Mouse (Mus musculus) liver, embryonic 15.5 days (tissue): ENCODE measurements around the gene Ccni. TPM values are rescaled to one million over a fixed set of nuclear protein-coding genes. Genes with fewer than 3 reads are reported as not detected.

Experiments
- ATAC-seq: fragments of 200-750 bp; cut with Nextera tagmentation; 2 replicates; pipeline ENCODE4 v1.8.0; 2017; ENCODE audit warnings: moderate number of reproducible peaks, mild to moderate bottlenecking, moderate library complexity; ENCODE audit not compliant: insufficient read depth
- H3K27ac ChIP-seq: fragments of 300-500 bp; sonication (generic); replicated peaks from 2 replicates; pipeline ENCODE4 v1.5.1; 2015; ENCODE audit warnings: mild to moderate bottlenecking, inconsistent platforms
- H3K27me3 ChIP-seq: fragments of 300-500 bp; sonication (generic); 2 replicates; pipeline ENCODE4 v1.6.1; 2015; ENCODE audit warnings: mild to moderate bottlenecking, inconsistent platforms
- H3K36me3 ChIP-seq: fragments of 300-500 bp; sonication (generic); replicated peaks from 2 replicates; pipeline ENCODE4 v1.6.1; 2015; ENCODE audit warnings: moderate library complexity, mild to moderate bottlenecking, inconsistent platforms
- H3K4me1 ChIP-seq: fragments of 300-500 bp; sonication (generic); replicated peaks from 2 replicates; pipeline ENCODE4 v1.6.1; 2015; ENCODE audit warnings: inconsistent platforms
- H3K4me2 ChIP-seq: fragments of 300-500 bp; sonication (generic); 2 replicates; pipeline ENCODE4 v1.6.1; 2015; ENCODE audit warnings: moderate library complexity, mild to moderate bottlenecking, inconsistent platforms
- H3K4me3 ChIP-seq: fragments of 300-500 bp; sonication (generic); replicated peaks from 2 replicates; pipeline ENCODE4 v1.5.1; 2015; ENCODE audit warnings: mild to moderate bottlenecking, inconsistent platforms
- H3K9ac ChIP-seq: fragments of 300-500 bp; sonication (generic); 2 replicates; pipeline ENCODE4 v1.6.1; 2015; ENCODE audit warnings: moderate library complexity, mild to moderate bottlenecking, inconsistent platforms
- H3K9me3 ChIP-seq: fragments of 300-500 bp; sonication (generic); replicated peaks from 2 replicates; pipeline ENCODE4 v1.6.1; 2016; ENCODE audit warnings: inconsistent platforms
- WGBS: fragments of 180-500 bp; shearing (Covaris S2); methylation state at CpG from one replicate; pipeline ENCODE4 v1.1.7; 2015; ENCODE audit warnings: mixed read lengths; ENCODE audit not compliant: insufficient replicate concordance; 5-methylcytosine and 5-hydroxymethylcytosine counted together
- polyA plus RNA-seq: library from polyadenylated mRNA; unstranded; fragments of >200 nt; fragmentation: Nextera tagmentation; extraction: Ambion mirVana; gene quantifications from 2 replicates; pipeline ENCODE4 v1.2.1, GENCODE M21; 2015

Ccni gene
- polyA plus RNA-seq, 1 experiment from 2014 or later, result 34.9 TPM

GRCm38 (mm10) chr5:93232838-93233237 is 26.5 kb upstream of the Ccni start:
- no peak overlapping the region for H3K4me3 ChIP-seq
- peaks cover 19% of the 10 kb centered on the region for H3K4me1 ChIP-seq
- H3K9ac ChIP-seq, result no peak overlapping the region
- no peak overlapping the region for H3K4me2 ChIP-seq
- no peaks in the 10 kb centered on the region for H3K9me3 ChIP-seq
- peak; percentile 94 for ATAC-seq
- 65% methylated on average over 2 of the region's 2 CpGs for WGBS
- no peak overlapping the region for H3K27ac ChIP-seq
- H3K36me3 ChIP-seq, result no peaks in the 10 kb centered on the region
- no peaks in the 10 kb centered on the region for H3K27me3 ChIP-seq

GRCm38 (mm10) chr5:93231721-93232120 is 25.4 kb upstream of the Ccni start:
- H3K27me3 ChIP-seq, result no peaks in the 10 kb centered on the region
- H3K9ac ChIP-seq, result no peak overlapping the region
- H3K4me3 ChIP-seq, result no peak overlapping the region
- H3K4me1 ChIP-seq, result peaks cover 29% of the 10 kb centered on the region
- no peak overlapping the region for H3K4me2 ChIP-seq
- 60% methylated on average over 3 of the region's 3 CpGs for WGBS
- no peaks in the 10 kb centered on the region for H3K9me3 ChIP-seq
- H3K36me3 ChIP-seq, result no peaks in the 10 kb centered on the region
- ATAC-seq, result no peak
- no peak overlapping the region for H3K27ac ChIP-seq

- H3K4me3 ChIP-seq, result no peak overlapping the region
- H3K27ac ChIP-seq, result no peak overlapping the region
- no peaks in the 10 kb centered on the region for H3K9me3 ChIP-seq
- no peak for ATAC-seq
- H3K4me1 ChIP-seq, result peaks cover 36% of the 10 kb centered on the region
- no peaks in the 10 kb centered on the region for H3K36me3 ChIP-seq
- no peak overlapping the region for H3K9ac ChIP-seq
- 0 out of 2 replicates have a peak, but pooled peaks cover 9% of the 10 kb centered on the region for H3K27me3 ChIP-seq
- no peak overlapping the region for H3K4me2 ChIP-seq
- 36% methylated on average over 2 of the region's 2 CpGs for WGBS
Measured at GRCm38 (mm10) chr5:93229527-93229926, 23.2 kb upstream of the Ccni start.

- no peak overlapping the region for H3K4me3 ChIP-seq
- WGBS, result 35% methylated on average over 3 of the region's 3 CpGs
- peak; percentile 68 for ATAC-seq
- H3K9ac ChIP-seq, result no peak overlapping the region
- H3K36me3 ChIP-seq, result no peaks in the 10 kb centered on the region
- no peak overlapping the region for H3K27ac ChIP-seq
- peaks cover 9% of the 10 kb centered on the region; the same call in 1 of the 2 replicates for H3K27me3 ChIP-seq
- H3K9me3 ChIP-seq, result no peaks in the 10 kb centered on the region
- peak overlapping the region; percentile 36 for H3K4me2 ChIP-seq
- H3K4me1 ChIP-seq, result peaks cover 23% of the 10 kb centered on the region
Measured at GRCm38 (mm10) chr5:93227157-93227556, 20.9 kb upstream of the Ccni start.

- no peaks in the 10 kb centered on the region for H3K9me3 ChIP-seq
- WGBS, result 63% methylated on average over 2 of the region's 2 CpGs
- peaks cover 9% of the 10 kb centered on the region; the same call in 1 of the 2 replicates for H3K27me3 ChIP-seq
- H3K36me3 ChIP-seq, result no peaks in the 10 kb centered on the region
- no peak overlapping the region for H3K4me3 ChIP-seq
- H3K4me1 ChIP-seq, result peaks cover 23% of the 10 kb centered on the region
- no peak overlapping the region for H3K4me2 ChIP-seq
- ATAC-seq, result no peak
- H3K9ac ChIP-seq, result no peak overlapping the region
- H3K27ac ChIP-seq, result no peak overlapping the region
Measured at GRCm38 (mm10) chr5:93224549-93224948, 18.3 kb upstream of the Ccni start.

- no peak overlapping the region for H3K27ac ChIP-seq
- WGBS, result 54% methylated on average over 3 of the region's 3 CpGs
- ATAC-seq, result no peak
Measured at GRCm38 (mm10) chr5:93221661-93222060, 15.4 kb upstream of the Ccni start.

GRCm38 (mm10) chr5:93218375-93218774 is 12.1 kb upstream of the Ccni start:
- Histone ChIP-seq H3K27me3 (peaks cover 3% of the 10 kb centered on the region; the same call in 1 of the 2 replicates), H3K36me3 (no peaks in the 10 kb centered on the region), H3K4me3 (no peak overlapping the region), H3K9me3 (no peaks in the 10 kb centered on the region), H3K4me2 (no peak overlapping the region), H3K9ac (no peak overlapping the region), H3K27ac (no peak overlapping the region), H3K4me1 (no peaks in the 10 kb centered on the region)
- 68% methylated on average over 3 of the region's 3 CpGs for WGBS
- no peak for ATAC-seq

More at GRCm38 (mm10) chr5:93221661-93222060, 15.4 kb upstream of the Ccni start:
- peaks cover 6% of the 10 kb centered on the region; the same call in 1 of the 2 replicates for H3K4me1 ChIP-seq
- no peaks in the 10 kb centered on the region for H3K36me3 ChIP-seq
- H3K27me3 ChIP-seq, result peaks cover 9% of the 10 kb centered on the region; the same call in 1 of the 2 replicates
- H3K4me3 ChIP-seq, result no peak overlapping the region
- H3K9ac ChIP-seq, result no peak overlapping the region
- no peak overlapping the region for H3K4me2 ChIP-seq
- no peaks in the 10 kb centered on the region for H3K9me3 ChIP-seq

GRCm38 (mm10) chr5:93207555-93207954 is 1.3 kb upstream of the Ccni start:
- Histone ChIP-seq H3K27me3 (no peaks in the 10 kb centered on the region), H3K36me3 (no peaks in the 10 kb centered on the region), H3K4me1 (peaks cover 26% of the 10 kb centered on the region), H3K4me2 (peak overlapping the region; percentile 61), H3K4me3 (0 out of 2 replicates have a peak overlapping the region, but pooled peaks have one; percentile 91), H3K27ac (0 out of 2 replicates have a peak overlapping the region, but pooled peaks have one; percentile 95), H3K9me3 (no peaks in the 10 kb centered on the region), H3K9ac (0 out of 2 replicates have a peak overlapping the region, but pooled peaks have one; percentile 96)
- ATAC-seq, result no peak
- WGBS, result 71% methylated on average over 1 of the region's 1 CpGs

- peak overlapping the region; percentile 95 for H3K27ac ChIP-seq
- no peak; the same call in 1 of the 2 replicates for ATAC-seq
- WGBS, result 9% methylated on average over 6 of the region's 6 CpGs
Measured at GRCm38 (mm10) chr5:93207006-93207348, 682 bp upstream of the Ccni start.

GRCm38 (mm10) chr5:93205371-93206108 is 755 bp downstream of the Ccni start:
- H3K4me1 ChIP-seq, result peaks cover 26% of the 10 kb centered on the region
- peaks cover 14% of the 10 kb centered on the region for H3K36me3 ChIP-seq
- peak overlapping the region; percentile 95 for H3K27ac ChIP-seq
- no peaks in the 10 kb centered on the region for H3K27me3 ChIP-seq
- WGBS, result under 1% methylated on average over 62 of the region's 63 CpGs
- H3K4me2 ChIP-seq, result peak overlapping the region; percentile 61
- peak; percentile 57 for ATAC-seq
- H3K4me3 ChIP-seq, result peak overlapping the region; percentile 91
- no peaks in the 10 kb centered on the region for H3K9me3 ChIP-seq
- H3K9ac ChIP-seq, result peak overlapping the region; percentile 96

More at GRCm38 (mm10) chr5:93207006-93207348, 682 bp upstream of the Ccni start:
- H3K27me3 ChIP-seq, result no peaks in the 10 kb centered on the region
- H3K36me3 ChIP-seq, result peaks cover 3% of the 10 kb centered on the region
- peak overlapping the region; percentile 61 for H3K4me2 ChIP-seq
- peak overlapping the region; percentile 91 for H3K4me3 ChIP-seq
- H3K9me3 ChIP-seq, result no peaks in the 10 kb centered on the region
- peaks cover 26% of the 10 kb centered on the region for H3K4me1 ChIP-seq
- peak overlapping the region; percentile 96 for H3K9ac ChIP-seq

GRCm38 (mm10) chr5:93201181-93201580 is 5.1 kb downstream of the Ccni start:
- no peak overlapping the region for H3K4me2 ChIP-seq
- 95% methylated on average over 1 of the region's 1 CpGs for WGBS
- H3K27ac ChIP-seq, result no peak overlapping the region
- no peaks in the 10 kb centered on the region for H3K27me3 ChIP-seq
- H3K36me3 ChIP-seq, result peaks cover 46% of the 10 kb centered on the region
- no peak overlapping the region for H3K4me3 ChIP-seq
- H3K4me1 ChIP-seq, result peaks cover 15% of the 10 kb centered on the region
- no peaks in the 10 kb centered on the region for H3K9me3 ChIP-seq
- ATAC-seq, result no peak
- no peak overlapping the region for H3K9ac ChIP-seq
